Mouse (Mus musculus): ENCODE data around the gene Ttc21b.
A peak's percentile ranks its signal among the peaks of the same experiment; 100 is the strongest.
"Not testable (repeated sequence)": the region's sequence is repeated elsewhere in the genome, so short reads cannot be mapped to it uniquely, and the experiment has no call there.

The Ttc21b gene

DNA sequence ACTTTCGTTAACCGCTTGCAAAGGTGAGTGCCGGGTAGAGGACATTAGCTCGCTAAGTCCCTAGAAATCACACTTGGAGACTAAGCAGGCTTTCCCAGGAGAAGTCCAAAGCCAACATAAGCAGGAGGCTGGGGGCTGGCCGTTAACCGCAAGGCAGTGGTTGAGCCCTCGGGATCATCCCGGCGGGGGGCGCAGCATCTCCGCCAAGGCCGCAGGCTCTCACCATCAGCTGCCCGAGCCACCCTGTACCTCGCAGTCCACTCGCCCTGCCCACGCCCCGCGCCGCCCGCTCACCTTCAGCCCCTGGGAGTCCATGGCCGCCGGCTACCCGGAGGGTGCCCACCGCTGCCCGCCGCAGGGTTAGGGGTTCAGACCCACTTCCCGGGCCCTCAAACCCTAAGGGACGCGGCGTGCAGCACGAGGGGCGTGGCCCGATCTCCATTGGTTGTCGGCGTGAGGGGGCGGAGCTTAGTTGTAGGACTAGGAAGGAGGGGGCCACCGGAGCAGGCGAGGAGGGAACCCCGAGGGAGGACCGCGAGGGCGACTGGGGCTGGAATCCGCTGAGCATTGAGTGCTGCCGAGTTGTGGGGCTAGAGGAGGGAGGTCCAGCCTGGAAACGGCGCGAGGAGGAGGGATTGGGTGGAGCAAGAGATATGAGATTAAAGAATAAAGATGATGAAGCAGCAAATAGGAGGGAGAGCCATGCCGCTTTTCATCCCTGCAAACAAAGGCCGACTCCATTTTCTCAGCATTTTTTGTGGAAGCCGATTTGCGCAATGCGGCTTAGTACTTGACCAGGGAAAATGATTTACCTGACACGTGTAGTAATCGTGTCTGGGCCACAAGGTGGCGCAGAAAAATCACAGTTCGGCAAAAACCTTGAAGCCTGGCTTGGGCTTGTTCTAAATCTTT lies at the start of gene Ttc21b:
TSS of gene Ttc21b (minus strand) at position 398 of the 912 bp plus-strand sequence.
- DNase-seq (ENCODE audit: low spot score) = peak; percentile 96

GRCm38 (mm10) chr2:66272551-66272950 lies 16.1 kb upstream of the Ttc21b start:
- DNase-seq (ENCODE audit: low spot score) = no peak

- no peak for DNase-seq (ENCODE audit: low spot score)
These were observed 12.4 kb downstream of the Ttc21b start for GRCm38 (mm10) chr2:66244013-66244412.

- DNase-seq (ENCODE audit: low spot score) = no peak
These were observed 16.1 kb downstream of the Ttc21b start for GRCm38 (mm10) chr2:66240334-66240733.

- no peak for DNase-seq (ENCODE audit: low spot score)
These were observed 17.5 kb downstream of the Ttc21b start for GRCm38 (mm10) chr2:66238886-66239285.

DNA sequence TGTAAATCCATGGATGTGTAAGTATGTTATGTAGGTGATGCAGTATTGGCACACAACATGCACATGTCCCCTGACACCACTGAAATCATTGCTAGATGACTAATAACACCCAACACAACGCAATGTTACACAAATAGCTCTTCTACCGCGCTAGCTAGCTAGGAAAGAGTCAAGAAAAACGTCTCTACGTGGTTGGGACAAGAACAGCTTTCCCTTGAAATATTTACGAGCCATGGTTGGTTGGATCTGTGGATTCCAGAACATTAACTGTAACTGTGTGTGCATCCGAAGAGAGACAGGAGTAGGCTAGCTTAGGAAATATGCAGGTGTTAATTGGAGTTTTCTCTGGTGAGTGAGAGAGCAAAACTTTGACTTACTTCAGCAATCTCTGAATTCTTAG lies 35.5 kb downstream of the Ttc21b start:
- no peak for DNase-seq (ENCODE audit: low spot score)

DNA sequence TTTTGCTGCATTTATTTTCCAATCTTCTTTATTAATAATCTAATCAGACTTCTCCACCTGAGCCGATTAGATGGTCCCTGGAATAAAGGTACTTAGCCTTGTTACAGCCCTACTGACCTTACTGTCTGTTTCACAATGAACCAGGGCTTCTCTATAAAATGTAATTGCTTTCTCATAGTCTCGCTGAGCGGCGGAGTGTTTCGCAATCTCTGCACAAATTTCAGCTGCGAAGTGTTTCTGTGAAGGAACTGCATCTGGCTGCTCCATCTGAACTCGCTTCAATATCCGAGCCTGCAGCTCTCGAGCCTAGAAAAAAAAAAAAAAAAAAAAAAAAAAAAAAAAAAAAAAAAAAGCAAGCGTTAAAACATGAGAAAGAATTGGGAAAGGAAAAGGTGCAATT lies 46.5 kb downstream of the Ttc21b start:
- DNase-seq (ENCODE audit: low spot score) = no peak

DNA sequence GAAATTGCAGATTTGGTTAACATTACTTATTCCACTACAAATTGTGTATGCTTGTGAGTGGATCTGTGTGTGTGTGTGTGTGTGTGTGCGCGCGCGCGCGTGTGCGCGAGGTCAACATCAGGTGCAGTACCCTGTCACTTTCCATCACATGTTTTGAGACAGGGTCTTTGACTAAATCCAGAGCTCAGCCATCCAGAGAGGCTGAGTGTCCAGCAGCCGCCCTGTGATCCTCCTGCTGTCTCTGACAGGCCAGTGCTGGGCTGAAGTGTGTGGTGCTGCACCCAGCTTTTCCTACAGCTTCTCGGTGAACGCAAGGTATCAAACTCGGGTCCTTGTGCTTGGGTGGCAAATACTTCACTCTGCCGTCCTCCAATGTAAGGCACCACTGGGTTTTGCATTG lies 47.1 kb downstream of the Ttc21b start:
- no peak for DNase-seq (ENCODE audit: low spot score)

DNA sequence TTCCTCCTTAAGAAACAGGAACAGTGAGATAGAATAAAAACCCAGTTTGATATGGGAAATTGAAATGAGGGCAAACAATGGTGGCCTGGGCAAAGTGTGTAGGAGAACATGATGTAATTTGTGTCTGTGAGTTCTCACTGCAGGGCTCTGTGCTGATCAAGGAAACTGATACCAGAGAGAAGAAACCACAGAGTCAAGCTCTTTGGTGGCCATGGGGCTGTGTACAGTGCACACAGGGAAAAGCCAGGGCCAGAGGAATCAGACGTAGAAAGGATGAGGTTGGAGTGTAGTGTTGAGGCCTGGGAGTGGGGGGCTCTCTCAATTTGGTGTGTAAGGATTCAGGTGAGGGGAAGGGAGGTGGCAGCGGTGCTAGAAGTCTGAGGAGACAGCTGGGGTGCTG lies 49.6 kb downstream of the Ttc21b start:
- no peak for DNase-seq (ENCODE audit: low spot score)

GRCm38 (mm10) chr2:66204218-66204617 lies 52.2 kb downstream of the Ttc21b start:
- DNase-seq (ENCODE audit: low spot score) = no peak

- no peak for DNase-seq (ENCODE audit: low spot score)
These were observed 56.2 kb downstream of the Ttc21b start for GRCm38 (mm10) chr2:66200195-66200594.

- DNase-seq (ENCODE audit: low spot score) = no peak
These were observed 64.7 kb downstream of the Ttc21b start for GRCm38 (mm10) chr2:66191691-66192100.

DNA sequence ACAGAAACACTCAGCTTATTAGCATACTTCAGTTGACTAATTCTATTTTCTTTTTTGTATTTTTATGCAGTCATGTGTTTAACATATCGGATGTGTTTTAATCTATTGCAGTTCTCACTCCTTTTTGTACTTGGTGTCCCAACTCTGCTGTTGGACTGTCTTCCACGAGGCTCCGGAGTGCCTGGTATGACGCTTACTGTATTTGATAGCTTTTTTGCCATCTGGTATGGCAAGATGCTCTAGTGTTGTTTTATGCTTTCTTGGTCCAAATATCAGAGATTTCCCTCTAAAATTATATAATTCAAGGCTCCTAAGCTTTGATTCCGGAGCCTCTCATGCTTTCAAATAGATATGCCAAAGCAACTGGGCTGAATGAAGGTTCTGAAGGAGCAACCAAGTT lies 66.3 kb downstream of the Ttc21b start:
- no peak for DNase-seq (ENCODE audit: low spot score)

GRCm38 (mm10) chr2:66189197-66189596 lies 67.2 kb downstream of the Ttc21b start:
- not testable (repeated sequence) for DNase-seq (ENCODE audit: low spot score)

DNA sequence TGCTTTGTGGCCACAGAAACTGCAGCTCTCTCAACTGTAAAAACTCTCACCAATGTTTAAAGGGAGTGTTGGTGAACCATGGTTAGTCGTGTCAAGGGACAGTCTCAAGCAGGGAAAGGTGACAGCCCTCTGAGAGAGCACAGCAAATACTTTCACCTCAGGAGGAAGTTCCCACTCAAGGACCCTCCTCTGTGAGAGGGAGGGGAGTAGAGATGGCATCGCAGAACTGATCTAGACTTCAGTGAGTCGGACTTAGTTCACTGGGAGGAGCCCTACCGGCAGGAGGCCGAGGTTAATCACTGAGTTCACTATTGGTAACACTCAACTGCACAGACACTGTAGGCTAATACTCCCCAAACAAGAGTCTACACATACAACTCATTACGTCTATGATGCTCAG lies 68.9 kb downstream of the Ttc21b start:
- no peak for DNase-seq (ENCODE audit: low spot score)

GRCm38 (mm10) chr2:66184431-66185164 lies 71.8 kb downstream of the Ttc21b start:
- no peak for DNase-seq (ENCODE audit: low spot score)

DNA sequence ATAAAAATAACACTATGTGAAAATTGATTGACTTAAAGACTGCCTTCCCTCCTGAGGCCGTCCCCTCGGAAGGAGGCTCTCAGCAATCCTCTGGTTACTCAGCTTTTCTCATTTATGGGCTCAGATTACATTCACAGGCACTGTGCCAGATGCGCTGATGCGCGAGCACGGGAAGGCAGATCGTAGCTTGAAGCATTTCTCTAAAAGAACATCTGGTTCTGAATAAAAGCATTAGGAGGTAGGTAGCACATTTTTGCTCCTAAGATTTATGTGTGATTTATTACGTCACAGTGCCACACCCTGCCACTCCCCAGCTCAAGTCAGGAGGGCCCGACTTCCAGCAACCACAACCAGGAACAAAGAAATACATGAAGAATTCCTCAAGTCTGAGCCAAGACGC lies 76.1 kb downstream of the Ttc21b start:
- DNase-seq (ENCODE audit: low spot score) = peak; percentile 36

DNA sequence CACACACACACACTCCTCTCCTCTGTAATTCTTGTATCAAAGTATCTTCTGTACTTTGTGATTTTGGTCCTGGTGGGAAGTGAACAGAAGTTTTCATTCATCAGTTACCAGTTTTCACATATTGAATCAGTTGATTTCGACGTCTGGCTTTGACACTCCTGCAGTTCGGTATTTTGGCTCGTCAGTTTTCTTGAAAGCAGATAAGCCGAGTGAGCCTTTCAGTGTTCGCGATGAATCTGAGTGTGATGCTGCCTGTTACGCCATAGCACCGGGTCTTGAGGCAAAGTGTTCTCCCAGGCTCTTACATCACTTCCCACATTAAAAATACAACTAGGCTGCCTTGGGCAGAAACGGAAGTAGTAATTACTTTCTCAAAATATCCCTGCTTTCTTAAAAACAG lies 76.6 kb downstream of the Ttc21b start:
- DNase-seq (ENCODE audit: low spot score) = no peak

GRCm38 (mm10) chr2:66178848-66179215 lies 77.6 kb downstream of the Ttc21b start:
- no peak for DNase-seq (ENCODE audit: low spot score)

DNA sequence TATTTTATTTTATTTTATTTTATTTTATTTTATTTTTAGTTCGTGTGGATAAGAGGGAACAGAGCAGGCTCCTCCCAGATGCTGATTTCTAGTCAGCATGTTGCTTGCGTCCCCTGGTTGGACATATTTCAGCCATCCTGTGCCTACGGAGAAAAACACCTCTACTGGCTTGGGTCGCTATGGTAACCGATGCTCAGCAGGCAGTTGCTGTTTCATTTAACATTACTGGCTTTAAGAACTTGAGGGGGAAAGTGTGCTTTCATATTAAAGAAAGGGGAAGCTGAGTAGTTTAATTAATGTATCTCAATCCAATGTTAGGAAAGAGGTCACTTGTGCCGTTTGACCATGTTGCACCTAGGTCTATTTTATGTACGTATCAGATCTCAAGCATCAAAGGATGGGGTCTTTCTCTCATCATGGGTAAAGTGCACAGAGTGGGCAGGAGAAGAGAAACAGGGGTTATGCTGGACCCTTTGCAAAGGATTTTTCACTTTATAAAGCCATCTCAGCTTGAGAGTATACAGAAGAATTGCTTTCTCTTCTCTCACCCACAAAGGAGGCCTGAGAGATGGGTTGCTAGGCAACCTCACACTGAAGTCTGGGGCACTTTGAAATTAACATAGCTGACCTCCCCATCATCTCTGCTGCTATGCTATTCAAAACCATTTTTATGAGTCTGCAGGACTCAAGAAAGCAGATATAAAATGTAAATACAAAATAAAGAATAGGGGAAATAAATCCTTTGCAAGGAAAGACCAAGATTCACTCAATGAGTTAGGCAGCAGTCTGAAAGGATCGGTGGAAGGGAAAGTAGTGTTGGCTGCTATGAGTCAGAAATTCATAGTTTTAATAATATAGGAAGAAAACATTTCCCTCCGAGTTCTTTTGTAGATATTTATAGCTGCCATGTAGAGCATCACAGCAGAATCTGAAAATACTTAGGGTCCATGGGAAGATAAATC lies 78.2 kb downstream of the Ttc21b start:
- DNase-seq (ENCODE audit: low spot score) = no peak

- DNase-seq (ENCODE audit: low spot score) = no peak
These were observed 79.4 kb downstream of the Ttc21b start for GRCm38 (mm10) chr2:66177017-66177416.

DNA sequence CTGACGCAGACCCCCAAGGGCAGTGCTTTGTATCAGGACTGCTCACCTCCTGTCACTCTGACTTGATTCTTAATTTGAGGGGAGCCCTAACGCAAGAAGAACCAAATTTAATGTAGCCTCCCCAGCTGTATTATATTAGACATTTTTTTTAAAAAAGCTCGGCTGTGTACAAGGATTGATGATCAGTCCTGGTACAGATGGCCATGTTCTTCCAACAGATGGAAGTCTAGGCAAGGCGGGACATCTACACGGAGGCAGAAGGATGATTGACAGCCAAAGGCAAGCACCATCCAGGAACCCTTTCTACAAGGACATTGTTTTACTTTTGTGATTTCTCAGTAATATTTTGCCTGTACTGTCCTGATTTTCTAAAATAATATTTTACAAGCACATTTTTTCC lies 83.3 kb downstream of the Ttc21b start:
- no peak for DNase-seq (ENCODE audit: low spot score)

Data from ovary, adult 18-20 months (tissue).